ENCODE assay signal across 12 mouse cellular contexts in genomic region chr1:118895026-118895762, GRCm38 (mm10).
DNase-seq lines count a peak whose midpoint lies in the region; ATAC-seq lines count a peak whose summit lies in the region.
"Had no signal": no experiment of that assay in that cellular context is flagged by ENCODE, and none has a peak within 500 bp of the region (broad histone marks: within the 10 kb centered on the region; RNA-seq: fewer than 3 reads in every experiment).

No protein-coding gene starts in this region.

- no peaks in the 10 kb centered on the region for H3K27me3 ChIP-seq in hindbrain, embryonic 15.5 days
- H3K27me3 ChIP-seq in hindbrain, embryonic 11.5 days (ENCODE audit: control insufficient read depth, insufficient read depth, low read length): no peaks in the 10 kb centered on the region
- H3K27me3 ChIP-seq in limb, embryonic 13.5 days: no peaks in the 10 kb centered on the region
- H3K27me3 ChIP-seq in forebrain, embryonic 12.5 days: 0 out of 2 replicates have a peak, but pooled peaks cover 5% of the 10 kb centered on the region

- H3K4me2 ChIP-seq in hindbrain, embryonic 15.5 days: no peak overlapping the region
- H3K4me2 ChIP-seq in hindbrain, embryonic 11.5 days (replicated peaks; ENCODE audit: low read depth, low read length): no peak overlapping the region
- no peak overlapping the region for H3K4me2 ChIP-seq in limb, embryonic 13.5 days (replicated peaks)
- H3K4me2 ChIP-seq in forebrain, embryonic 12.5 days: no peak overlapping the region

- WGBS in hindbrain, embryonic 15.5 days: 76% methylated on average over 9 of the region's 9 CpGs
- WGBS in hindbrain, embryonic 11.5 days: 87% methylated on average over 9 of the region's 9 CpGs
- 64% methylated on average over 9 of the region's 9 CpGs for WGBS in limb, embryonic 13.5 days
- 88% methylated on average over 9 of the region's 9 CpGs for WGBS in forebrain, embryonic 12.5 days

- DNase-seq in hindbrain, embryonic 11.5 days (ENCODE audit: low spot score): no peak
- DNase-seq in urinary bladder, postnatal 25 days (ENCODE audit: low spot score): peak; percentile 19
- DNase-seq in urinary bladder, adult 2 months (ENCODE audit: low spot score): no peak
- DNase-seq in frontal cortex, adult 2 months (ENCODE audit: extremely low spot score in 1 of 2, low spot score in 1 of 2): no peak
- no peak for DNase-seq in left cerebral cortex, postnatal 10 days (ENCODE audit: extremely low spot score in 1 of 2, low spot score in 2 of 2)
- DNase-seq: cerebellum, postnatal 36 days had no signal

- intact Hi-C loops in left cerebral cortex, postnatal 10 days (cut with DNase I): no loop called here

- no peak overlapping the region for H3K27ac ChIP-seq in hindbrain, embryonic 15.5 days (replicated peaks)
- no peak overlapping the region for H3K27ac ChIP-seq in hindbrain, embryonic 11.5 days (ENCODE audit: low read depth, low read length)
- peak overlapping the region; percentile 33; the same call in 1 of the 2 replicates for H3K27ac ChIP-seq in limb, embryonic 13.5 days
- no peak overlapping the region for H3K27ac ChIP-seq in forebrain, embryonic 12.5 days
- H3K27ac ChIP-seq: liver, embryonic 14.5 days had no signal

- no peaks in the 10 kb centered on the region for H3K36me3 ChIP-seq in hindbrain, embryonic 15.5 days
- H3K36me3 ChIP-seq in hindbrain, embryonic 11.5 days (ENCODE audit: control insufficient read depth, insufficient read depth, low read length): no peaks in the 10 kb centered on the region
- peaks cover 20% of the 10 kb centered on the region for H3K36me3 ChIP-seq in limb, embryonic 13.5 days
- no peaks in the 10 kb centered on the region for H3K36me3 ChIP-seq in forebrain, embryonic 12.5 days (replicated peaks)

- peak; percentile 52; the same call in 1 of the 2 replicates for ATAC-seq in hindbrain, embryonic 15.5 days (ENCODE audit: low FRiP score, low read depth)
- no peak for ATAC-seq in hindbrain, embryonic 11.5 days (ENCODE audit: low FRiP score)
- peak; percentile 26; the same call in 1 of the 2 replicates for ATAC-seq in limb, embryonic 13.5 days (ENCODE audit: low FRiP score, low read depth)
- ATAC-seq in forebrain, embryonic 12.5 days (ENCODE audit: low FRiP score): no peak
- ATAC-seq: forebrain, embryonic 14.5 days; inflammation-experienced regulatory T-cells, adult 6 months had no signal

- no peak overlapping the region for H3K9ac ChIP-seq in hindbrain, embryonic 15.5 days
- H3K9ac ChIP-seq in hindbrain, embryonic 11.5 days (ENCODE audit: low read depth, low read length): no peak overlapping the region
- H3K9ac ChIP-seq in limb, embryonic 13.5 days: no peak overlapping the region
- no peak overlapping the region for H3K9ac ChIP-seq in forebrain, embryonic 12.5 days
- H3K9ac ChIP-seq: liver, embryonic 14.5 days had no signal

- H3K9me3 ChIP-seq in hindbrain, embryonic 15.5 days: no peaks in the 10 kb centered on the region
- H3K9me3 ChIP-seq in hindbrain, embryonic 11.5 days (ENCODE audit: control insufficient read depth, low read length): no peaks in the 10 kb centered on the region
- H3K9me3 ChIP-seq in limb, embryonic 13.5 days: no peaks in the 10 kb centered on the region
- no peaks in the 10 kb centered on the region for H3K9me3 ChIP-seq in forebrain, embryonic 12.5 days

- no peak overlapping the region for H3K4me3 ChIP-seq in hindbrain, embryonic 15.5 days
- H3K4me3 ChIP-seq in hindbrain, embryonic 11.5 days (ENCODE audit: low read depth, low read length): no peak overlapping the region
- H3K4me3 ChIP-seq in limb, embryonic 13.5 days: no peak overlapping the region
- H3K4me3 ChIP-seq in forebrain, embryonic 12.5 days (replicated peaks): no peak overlapping the region

- peaks cover 15% of the 10 kb centered on the region for H3K4me1 ChIP-seq in hindbrain, embryonic 15.5 days (replicated peaks)
- H3K4me1 ChIP-seq in hindbrain, embryonic 11.5 days (replicated peaks; ENCODE audit: control insufficient read depth, insufficient read depth, low read length): no peaks in the 10 kb centered on the region; the same call in 1 of the 2 replicates
- peaks cover 74% of the 10 kb centered on the region for H3K4me1 ChIP-seq in limb, embryonic 13.5 days
- H3K4me1 ChIP-seq in forebrain, embryonic 12.5 days: peaks cover 23% of the 10 kb centered on the region

Comparison
In these comparisons a context has a peak if more than half of its experiments do, and no peak if none do; other contexts are left out.
1. ATAC-seq: peak in hindbrain, embryonic 15.5 days (single experiment) and limb, embryonic 13.5 days (single experiment); none in hindbrain, embryonic 11.5 days (single experiment) and forebrain, embryonic 12.5 days (single experiment).